Mouse (Mus musculus): ENCODE data around the gene C1qc. TPM values are rescaled to one million over a fixed set of nuclear protein-coding genes. Genes with fewer than 3 reads are reported as not detected.

The C1qc gene
- polyA plus RNA-seq, 1 experiment from 2014 or later = 15.3 TPM

DNA sequence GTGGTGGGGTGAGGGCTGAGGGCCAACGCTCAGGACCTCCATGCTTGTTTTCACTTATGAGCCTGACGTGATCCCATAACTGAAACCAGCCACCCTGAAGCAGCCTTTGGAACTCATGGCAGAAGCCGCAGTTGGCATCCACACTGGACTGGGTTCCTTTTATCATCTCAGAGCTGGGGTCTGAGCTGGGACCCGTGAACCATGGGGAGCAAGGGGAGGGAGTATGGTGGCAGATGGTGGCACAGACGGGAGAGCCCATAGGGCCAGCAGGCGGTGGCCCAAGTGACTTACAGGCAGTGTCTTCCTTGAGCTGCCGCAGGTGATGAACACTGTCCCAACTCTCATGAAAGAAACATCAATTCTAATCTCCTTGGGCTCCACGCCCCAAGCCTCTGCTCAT lies 26.0 kb upstream of the C1qc start:
- Histone ChIP-seq H3K36me3 (ENCODE audit: control insufficient read depth, insufficient read depth, low read length) (no peaks in the 10 kb centered on the region), H3K4me1 (ENCODE audit: control insufficient read depth, insufficient read depth, low read length) (peaks cover 14% of the 10 kb centered on the region), H3K27me3 (ENCODE audit: control insufficient read depth, insufficient read depth, low read length) (no peaks in the 10 kb centered on the region), H3K27ac (ENCODE audit: low read depth, low read length) (no peak overlapping the region), H3K4me2 (ENCODE audit: low read depth, low read length) (no peak overlapping the region), H3K9me3 (ENCODE audit: control insufficient read depth, low read length) (no peaks in the 10 kb centered on the region), H3K9ac (replicated peaks; ENCODE audit: low read depth, low read length) (no peak overlapping the region), H3K4me3 (ENCODE audit: low read depth, low read length) (no peak overlapping the region)
- ATAC-seq (ENCODE audit: low read depth) = no peak
- 85% methylated on average over 8 of the region's 8 CpGs for WGBS

DNA sequence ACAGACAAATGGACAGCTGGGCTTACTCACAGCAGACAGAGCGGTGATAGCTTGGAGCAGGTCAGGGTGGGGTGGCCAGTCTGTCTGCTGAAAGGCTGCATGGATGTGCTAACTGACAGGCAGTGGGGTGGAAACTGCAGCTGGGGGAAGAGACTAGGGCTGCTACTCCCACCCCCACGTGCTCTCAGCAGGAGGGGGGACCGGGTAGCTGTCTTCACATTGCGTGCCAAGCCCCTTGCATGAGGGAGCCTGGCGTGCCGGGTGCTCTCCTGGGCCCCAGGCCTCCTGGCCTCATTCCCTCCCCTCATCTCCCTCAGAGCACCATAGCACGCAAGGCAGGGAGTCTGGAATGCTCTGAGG lies 24.3 kb upstream of the C1qc start:
- no peak overlapping the region for H3K4me2 ChIP-seq (ENCODE audit: low read depth, low read length)
- no peaks in the 10 kb centered on the region for H3K27me3 ChIP-seq (ENCODE audit: control insufficient read depth, insufficient read depth, low read length)
- H3K9ac ChIP-seq (replicated peaks; ENCODE audit: low read depth, low read length) = no peak overlapping the region
- H3K4me1 ChIP-seq (ENCODE audit: control insufficient read depth, insufficient read depth, low read length) = peaks cover 19% of the 10 kb centered on the region
- H3K9me3 ChIP-seq (ENCODE audit: control insufficient read depth, low read length) = no peaks in the 10 kb centered on the region
- peak overlapping the region; percentile 17; the same call in 1 of the 2 replicates for H3K27ac ChIP-seq (ENCODE audit: low read depth, low read length)
- H3K36me3 ChIP-seq (ENCODE audit: control insufficient read depth, insufficient read depth, low read length) = no peaks in the 10 kb centered on the region
- no peak for ATAC-seq (ENCODE audit: low read depth)
- H3K4me3 ChIP-seq (ENCODE audit: low read depth, low read length) = no peak overlapping the region
- WGBS = 26% methylated on average over 7 of the region's 7 CpGs

DNA sequence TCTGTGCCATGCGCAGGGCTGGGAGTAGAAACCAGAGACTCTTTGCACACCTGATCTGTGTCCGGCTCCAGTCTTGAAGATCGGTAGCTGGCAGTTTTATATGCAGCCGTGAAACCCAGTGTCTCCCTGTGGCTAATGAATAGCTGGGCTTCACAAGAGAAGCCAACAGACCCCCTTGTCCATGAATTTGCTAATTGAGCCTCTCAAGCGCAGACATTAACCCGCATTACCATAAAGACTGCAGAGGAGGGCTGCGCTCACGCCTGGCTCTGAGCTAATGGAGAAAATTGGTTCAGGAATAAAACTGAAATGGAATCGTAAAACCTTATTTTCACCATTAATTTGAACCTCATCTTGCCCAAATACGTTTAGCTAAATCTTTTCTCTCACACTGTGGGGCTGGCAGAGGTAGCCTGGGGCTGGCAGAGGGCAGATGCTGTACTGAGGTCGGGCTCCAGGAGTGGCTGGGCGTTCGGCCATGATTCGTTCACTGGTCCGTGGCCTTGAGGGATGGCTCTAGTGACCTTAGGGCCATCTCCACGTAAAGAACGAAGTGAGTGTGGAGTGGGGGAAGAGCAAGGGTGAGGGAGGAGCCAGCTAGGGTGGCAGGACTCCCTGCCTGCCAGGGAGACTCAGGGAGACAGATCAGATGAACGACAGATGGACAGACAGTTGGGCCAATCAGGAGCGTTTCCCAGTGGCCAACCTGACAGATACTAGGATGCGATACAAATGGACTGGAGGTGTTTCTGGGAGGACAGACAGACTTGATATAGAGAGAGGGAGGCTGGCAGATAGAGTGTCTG lies 23.7 kb upstream of the C1qc start:
- WGBS = 40% methylated on average over 20 of the region's 20 CpGs
- Histone ChIP-seq H3K27me3 (ENCODE audit: control insufficient read depth, insufficient read depth, low read length) (no peaks in the 10 kb centered on the region), H3K4me1 (ENCODE audit: control insufficient read depth, insufficient read depth, low read length) (peaks cover 20% of the 10 kb centered on the region), H3K4me2 (ENCODE audit: low read depth, low read length) (no peak overlapping the region), H3K4me3 (ENCODE audit: low read depth, low read length) (no peak overlapping the region), H3K27ac (ENCODE audit: low read depth, low read length) (peak overlapping the region; percentile 17; the same call in 1 of the 2 replicates), H3K36me3 (ENCODE audit: control insufficient read depth, insufficient read depth, low read length) (no peaks in the 10 kb centered on the region), H3K9ac (replicated peaks; ENCODE audit: low read depth, low read length) (no peak overlapping the region), H3K9me3 (ENCODE audit: control insufficient read depth, low read length) (no peaks in the 10 kb centered on the region)
- ATAC-seq (ENCODE audit: low read depth) = no peak

DNA sequence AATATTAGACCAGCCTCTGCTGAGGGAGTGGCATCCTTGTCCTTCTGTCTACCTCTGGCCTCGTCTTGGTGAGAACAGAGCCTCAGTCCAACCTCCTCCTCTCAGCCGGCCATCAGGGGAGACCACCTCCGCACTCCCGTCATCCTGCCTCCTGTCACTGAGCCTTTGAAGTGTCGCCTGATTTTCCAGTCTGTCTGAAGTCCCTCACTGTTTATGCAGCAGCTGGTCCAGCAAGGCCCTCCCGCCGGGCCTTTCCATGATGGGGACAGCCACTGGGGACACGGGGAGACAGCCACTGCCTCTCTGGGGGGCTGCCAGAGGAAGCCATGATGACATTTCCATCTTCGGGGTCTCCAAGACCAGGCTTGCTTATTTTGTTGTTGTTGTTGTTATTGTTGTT lies 20.0 kb upstream of the C1qc start:
- no peaks in the 10 kb centered on the region for H3K9me3 ChIP-seq (ENCODE audit: control insufficient read depth, low read length)
- no peak overlapping the region for H3K9ac ChIP-seq (replicated peaks; ENCODE audit: low read depth, low read length)
- H3K4me1 ChIP-seq (ENCODE audit: control insufficient read depth, insufficient read depth, low read length) = peaks cover 24% of the 10 kb centered on the region
- H3K36me3 ChIP-seq (ENCODE audit: control insufficient read depth, insufficient read depth, low read length) = no peaks in the 10 kb centered on the region
- H3K27me3 ChIP-seq (ENCODE audit: control insufficient read depth, insufficient read depth, low read length) = no peaks in the 10 kb centered on the region
- H3K4me2 ChIP-seq (ENCODE audit: low read depth, low read length) = no peak overlapping the region
- WGBS = 9% methylated on average over 9 of the region's 9 CpGs
- no peak overlapping the region for H3K4me3 ChIP-seq (ENCODE audit: low read depth, low read length)
- no peak overlapping the region for H3K27ac ChIP-seq (ENCODE audit: low read depth, low read length)
- ATAC-seq (ENCODE audit: low read depth) = no peak

DNA sequence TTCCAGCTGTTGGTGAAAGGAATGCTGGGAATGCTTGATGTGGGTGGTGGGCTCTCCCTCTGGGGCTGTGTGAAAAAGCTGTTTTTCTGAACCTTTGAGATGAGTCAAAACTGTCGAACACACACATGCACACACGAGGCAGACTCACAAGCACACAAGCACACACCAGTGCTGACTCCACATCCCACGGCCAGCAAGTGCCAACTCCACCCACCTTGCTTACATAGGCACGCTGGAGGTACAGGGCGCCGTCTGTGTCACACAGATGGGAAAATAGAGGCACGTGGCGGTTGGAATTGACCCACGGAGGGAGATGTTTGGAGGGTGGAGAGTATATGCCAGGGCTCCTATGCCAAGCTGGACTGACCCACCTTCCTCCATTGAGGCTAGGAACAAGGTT lies 18.9 kb upstream of the C1qc start:
- no peaks in the 10 kb centered on the region for H3K9me3 ChIP-seq (ENCODE audit: control insufficient read depth, low read length)
- 46% methylated on average over 9 of the region's 9 CpGs for WGBS
- ATAC-seq (ENCODE audit: low read depth) = no peak
- 0 out of 2 replicates have a peak overlapping the region, but pooled peaks have one; percentile 19 for H3K4me2 ChIP-seq (ENCODE audit: low read depth, low read length)
- no peak overlapping the region for H3K27ac ChIP-seq (ENCODE audit: low read depth, low read length)
- H3K27me3 ChIP-seq (ENCODE audit: control insufficient read depth, insufficient read depth, low read length) = no peaks in the 10 kb centered on the region
- peaks cover 17% of the 10 kb centered on the region for H3K4me1 ChIP-seq (ENCODE audit: control insufficient read depth, insufficient read depth, low read length)
- H3K36me3 ChIP-seq (ENCODE audit: control insufficient read depth, insufficient read depth, low read length) = no peaks in the 10 kb centered on the region
- H3K9ac ChIP-seq (replicated peaks; ENCODE audit: low read depth, low read length) = no peak overlapping the region
- H3K4me3 ChIP-seq (ENCODE audit: low read depth, low read length) = no peak overlapping the region

DNA sequence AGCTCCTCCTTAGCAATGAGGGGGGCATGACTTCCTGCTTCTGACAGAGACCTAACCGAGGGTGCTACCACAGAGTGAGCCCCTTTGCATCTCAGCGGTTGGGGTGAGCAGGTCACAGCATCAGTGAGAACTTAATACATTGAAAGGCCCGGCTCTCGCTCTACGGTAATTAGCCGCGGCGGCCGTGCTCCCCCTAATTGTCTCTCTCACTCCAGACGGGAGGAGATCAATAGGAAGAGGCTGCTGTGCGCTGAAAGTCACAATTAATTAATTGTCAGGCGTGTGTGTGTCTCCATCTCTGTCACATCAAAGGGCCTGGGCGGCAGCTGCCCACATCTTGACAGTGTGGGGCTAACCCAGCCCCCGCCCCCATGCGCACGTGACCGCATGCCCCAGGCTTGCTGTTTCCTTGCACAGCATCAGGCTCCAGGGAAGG lies 18.4 kb upstream of the C1qc start:
- Histone ChIP-seq H3K9me3 (ENCODE audit: control insufficient read depth, low read length) (no peaks in the 10 kb centered on the region), H3K27me3 (ENCODE audit: control insufficient read depth, insufficient read depth, low read length) (peaks cover 3% of the 10 kb centered on the region; the same call in 1 of the 2 replicates), H3K4me3 (ENCODE audit: low read depth, low read length) (no peak overlapping the region), H3K4me1 (ENCODE audit: control insufficient read depth, insufficient read depth, low read length) (peaks cover 12% of the 10 kb centered on the region; the same call in 1 of the 2 replicates), H3K27ac (ENCODE audit: low read depth, low read length) (no peak overlapping the region), H3K4me2 (ENCODE audit: low read depth, low read length) (peak overlapping the region; percentile 19; the same call in 1 of the 2 replicates), H3K36me3 (ENCODE audit: control insufficient read depth, insufficient read depth, low read length) (no peaks in the 10 kb centered on the region), H3K9ac (replicated peaks; ENCODE audit: low read depth, low read length) (no peak overlapping the region)
- ATAC-seq (ENCODE audit: low read depth) = peak; percentile 39; the same call in 1 of the 2 replicates
- 2% methylated on average over 17 of the region's 17 CpGs for WGBS

DNA sequence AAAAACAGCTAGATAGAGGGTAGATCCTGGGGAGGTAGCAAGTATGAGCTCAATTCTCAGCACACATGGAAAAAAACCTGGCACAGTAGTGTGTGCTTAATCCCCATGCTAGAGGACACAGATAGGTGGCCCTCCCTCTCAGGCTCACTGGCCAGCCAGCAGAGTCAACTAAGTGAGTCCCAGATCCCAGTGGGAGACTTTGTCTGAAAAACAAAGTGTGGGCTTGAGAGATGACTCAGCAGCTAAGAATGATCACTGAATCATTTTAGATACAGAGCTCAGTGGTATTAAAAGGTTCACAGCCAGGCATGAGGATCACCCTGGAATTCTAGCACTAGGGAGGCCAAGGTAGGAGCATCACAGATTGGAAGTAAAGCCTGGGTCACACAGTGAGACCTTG lies 14.9 kb upstream of the C1qc start:
- no peaks in the 10 kb centered on the region for H3K36me3 ChIP-seq (ENCODE audit: control insufficient read depth, insufficient read depth, low read length)
- no peak overlapping the region for H3K27ac ChIP-seq (ENCODE audit: low read depth, low read length)
- peaks cover 6% of the 10 kb centered on the region for H3K27me3 ChIP-seq (ENCODE audit: control insufficient read depth, insufficient read depth, low read length)
- no peak overlapping the region for H3K4me3 ChIP-seq (ENCODE audit: low read depth, low read length)
- no peak overlapping the region for H3K9ac ChIP-seq (replicated peaks; ENCODE audit: low read depth, low read length)
- no peaks in the 10 kb centered on the region for H3K9me3 ChIP-seq (ENCODE audit: control insufficient read depth, low read length)
- H3K4me1 ChIP-seq (ENCODE audit: control insufficient read depth, insufficient read depth, low read length) = peaks cover 15% of the 10 kb centered on the region; the same call in 1 of the 2 replicates
- no peak for ATAC-seq (ENCODE audit: low read depth)
- H3K4me2 ChIP-seq (ENCODE audit: low read depth, low read length) = no peak overlapping the region

DNA sequence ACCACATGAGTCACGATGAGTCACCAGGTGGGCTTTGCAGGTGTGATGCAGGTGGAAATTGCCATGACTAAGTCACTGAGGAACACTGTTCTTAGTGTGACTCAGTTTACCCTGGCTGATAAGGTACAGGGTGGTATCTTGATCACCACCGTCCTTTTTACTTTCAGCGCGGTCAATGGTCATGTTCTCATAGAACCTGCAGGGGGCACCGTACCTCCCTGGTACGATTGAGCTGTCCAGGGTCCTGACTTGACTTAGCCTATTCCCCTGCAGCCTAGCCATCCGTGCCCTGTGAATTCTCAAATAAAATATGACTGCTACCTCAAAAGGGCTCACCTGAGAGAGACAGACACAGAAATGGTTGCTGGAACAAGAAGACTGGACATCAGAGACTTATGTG lies 14.2 kb upstream of the C1qc start:
- no peak for ATAC-seq (ENCODE audit: low read depth)
- H3K9me3 ChIP-seq (ENCODE audit: control insufficient read depth, low read length) = no peaks in the 10 kb centered on the region
- no peak overlapping the region for H3K4me3 ChIP-seq (ENCODE audit: low read depth, low read length)
- no peak overlapping the region for H3K4me2 ChIP-seq (ENCODE audit: low read depth, low read length)
- H3K9ac ChIP-seq (replicated peaks; ENCODE audit: low read depth, low read length) = no peak overlapping the region
- H3K4me1 ChIP-seq (ENCODE audit: control insufficient read depth, insufficient read depth, low read length) = peaks cover 11% of the 10 kb centered on the region; the same call in 1 of the 2 replicates
- H3K27ac ChIP-seq (ENCODE audit: low read depth, low read length) = no peak overlapping the region
- peaks cover 6% of the 10 kb centered on the region for H3K27me3 ChIP-seq (ENCODE audit: control insufficient read depth, insufficient read depth, low read length)
- no peaks in the 10 kb centered on the region for H3K36me3 ChIP-seq (ENCODE audit: control insufficient read depth, insufficient read depth, low read length)
- WGBS = 13% methylated on average over 7 of the region's 7 CpGs

DNA sequence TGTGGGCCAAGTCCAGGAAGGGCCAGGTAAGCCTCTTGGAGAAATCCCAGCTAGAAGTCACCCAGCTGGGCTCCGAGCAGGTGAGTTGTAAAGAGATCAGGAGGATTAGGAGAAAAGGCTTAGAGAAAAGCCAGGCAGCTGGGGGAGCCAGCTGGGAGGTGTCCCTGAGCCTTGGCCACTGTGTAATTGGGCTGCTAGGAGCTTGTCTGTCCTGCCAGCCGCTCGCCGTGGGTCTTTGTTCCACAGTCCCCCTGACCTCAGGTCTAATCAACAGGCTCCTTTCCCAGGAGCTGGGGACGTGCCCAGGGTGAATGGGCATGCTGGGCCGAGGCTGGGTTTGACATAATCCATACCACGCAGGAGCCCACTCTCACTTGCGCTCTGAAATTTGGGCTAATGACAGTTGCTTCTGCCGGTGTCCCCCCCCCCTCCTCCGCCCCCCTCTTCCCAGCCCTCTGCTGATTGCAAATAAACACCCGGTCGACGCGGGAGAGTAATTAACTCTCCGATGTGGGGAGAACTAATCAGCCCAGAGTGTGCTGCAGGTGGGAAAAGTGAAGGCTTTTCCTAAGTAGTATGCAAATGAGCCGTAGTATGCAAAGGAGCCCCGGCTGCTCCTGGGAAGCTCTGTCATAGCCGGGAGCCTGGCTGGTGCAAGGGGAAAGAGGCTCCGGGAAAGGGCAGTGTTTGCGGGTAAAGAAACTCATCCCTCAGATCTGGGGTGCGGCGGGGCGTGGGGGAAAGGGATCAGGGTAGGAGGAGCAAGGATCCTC lies 12.1 kb upstream of the C1qc start:
- peak; percentile 65 for ATAC-seq (ENCODE audit: low read depth)
- Histone ChIP-seq H3K27me3 (ENCODE audit: control insufficient read depth, insufficient read depth, low read length) (peaks cover 6% of the 10 kb centered on the region), H3K4me3 (ENCODE audit: low read depth, low read length) (no peak overlapping the region)

More for the DNA sequence above, 12.1 kb upstream of the C1qc start:
- H3K4me2 ChIP-seq (ENCODE audit: low read depth, low read length) = peak overlapping the region; percentile 16; the same call in 1 of the 2 replicates
- WGBS = under 1% methylated on average over 23 of the region's 23 CpGs
- no peaks in the 10 kb centered on the region for H3K9me3 ChIP-seq (ENCODE audit: control insufficient read depth, low read length)
- 0 out of 2 replicates have a peak, but pooled peaks cover 7% of the 10 kb centered on the region for H3K4me1 ChIP-seq (ENCODE audit: control insufficient read depth, insufficient read depth, low read length)
- H3K9ac ChIP-seq (replicated peaks; ENCODE audit: low read depth, low read length) = no peak overlapping the region
- H3K36me3 ChIP-seq (ENCODE audit: control insufficient read depth, insufficient read depth, low read length) = no peaks in the 10 kb centered on the region
- H3K27ac ChIP-seq (ENCODE audit: low read depth, low read length) = no peak overlapping the region
